Mouse (Mus musculus) liver, embryonic 11.5 days (tissue): ENCODE results near the gene Srsf12. TPM values are rescaled to one million over a fixed set of nuclear protein-coding genes. Genes with fewer than 3 reads are reported as not detected.

Source experiments
- ATAC-seq: fragments of 200-750 bp; cut with Nextera tagmentation; replicated peaks from 2 replicates; pipeline ENCODE4 v1.8.0; 2017; ENCODE audit warnings: moderate number of reproducible peaks, mild to moderate bottlenecking, moderate TSS enrichment, moderate library complexity; ENCODE audit not compliant: low FRiP score
- DNase-seq: peaks from one replicate; pipeline ENCODE4 v3.0.0-alpha.2; 2017; ENCODE audit warnings: low spot score
- H3K27ac ChIP-seq: fragments of 300-500 bp; sonication (generic); 2 replicates; pipeline ENCODE4 v1.5.1; 2014; ENCODE audit warnings: mild to moderate bottlenecking, low read depth, low read length, control low read depth
- H3K27me3 ChIP-seq: fragments of 300-500 bp; sonication (generic); replicated peaks from 2 replicates; pipeline ENCODE4 v1.6.1; 2014; ENCODE audit warnings: low read length, mixed read lengths; ENCODE audit not compliant: control insufficient read depth, insufficient read depth
- H3K36me3 ChIP-seq: fragments of 300-500 bp; sonication (generic); 2 replicates; pipeline ENCODE4 v1.6.1; 2014; ENCODE audit warnings: mild to moderate bottlenecking, low read length, moderate library complexity, mixed read lengths; ENCODE audit not compliant: control insufficient read depth, insufficient read depth
- H3K4me1 ChIP-seq: fragments of 300-500 bp; sonication (generic); replicated peaks from 2 replicates; pipeline ENCODE4 v1.6.1; 2014; ENCODE audit warnings: low read length, mixed read lengths; ENCODE audit not compliant: control insufficient read depth, insufficient read depth
- H3K4me2 ChIP-seq: fragments of 300-500 bp; sonication (generic); 2 replicates; pipeline ENCODE4 v1.6.1; 2014; ENCODE audit warnings: mild to moderate bottlenecking, control low read depth, moderate library complexity
- H3K4me3 ChIP-seq: fragments of 300-500 bp; sonication (generic); 2 replicates; pipeline ENCODE4 v1.5.1; 2014; ENCODE audit warnings: low read depth, low read length, control low read depth
- H3K9ac ChIP-seq: fragments of 300-500 bp; sonication (generic); 2 replicates; pipeline ENCODE4 v1.6.1; 2014; ENCODE audit warnings: low read depth, low read length, control low read depth
- H3K9me3 ChIP-seq: fragments of 300-500 bp; sonication (generic); 2 replicates; pipeline ENCODE4 v1.6.1; 2016; ENCODE audit warnings: low read length, inconsistent platforms, mixed read lengths; ENCODE audit not compliant: control insufficient read depth
- WGBS: fragments of 180-500 bp; shearing (Covaris S2); extraction: QIAGEN DNeasy Blood & Tissue Kit; methylation state at CpG from one replicate; pipeline ENCODE4 v1.1.7; 2014; 5-methylcytosine and 5-hydroxymethylcytosine counted together
- polyA plus RNA-seq: library from polyadenylated mRNA; unstranded; fragments of >200 nt; fragmentation: Nextera tagmentation; extraction: Ambion mirVana; gene quantifications from 2 replicates; pipeline ENCODE4 v1.2.1, GENCODE M21; 2014

Srsf12 gene
- polyA plus RNA-seq, 1 experiment from 2014 or later = 1.6 TPM

- Histone ChIP-seq H3K27me3 (no peaks in the 10 kb centered on the region), H3K4me2 (no peak overlapping the region), H3K9me3 (no peaks in the 10 kb centered on the region), H3K4me3 (no peak overlapping the region), H3K4me1 (no peaks in the 10 kb centered on the region), H3K27ac (no peak overlapping the region), H3K36me3 (no peaks in the 10 kb centered on the region), H3K9ac (no peak overlapping the region)
- no peak for DNase-seq
- 62% methylated on average over 1 of the region's 1 CpGs for WGBS
- ATAC-seq = no peak
Observed at GRCm38 (mm10) chr4:33221847-33222246, 13.1 kb downstream of the Srsf12 start.

- no peak for DNase-seq
- H3K27ac ChIP-seq = no peak overlapping the region
- no peak overlapping the region for H3K9ac ChIP-seq
- WGBS = 64% methylated on average over 7 of the region's 7 CpGs
- no peaks in the 10 kb centered on the region for H3K27me3 ChIP-seq
- no peak overlapping the region for H3K4me3 ChIP-seq
- no peaks in the 10 kb centered on the region for H3K4me1 ChIP-seq
- ATAC-seq = no peak
- no peaks in the 10 kb centered on the region for H3K9me3 ChIP-seq
- H3K36me3 ChIP-seq = no peaks in the 10 kb centered on the region
- H3K4me2 ChIP-seq = no peak overlapping the region
Observed at GRCm38 (mm10) chr4:33224003-33224675, 15.3 kb downstream of the Srsf12 start.

GRCm38 (mm10) chr4:33227164-33227563 is 18.4 kb downstream of the Srsf12 start:
- Histone ChIP-seq H3K4me3 (no peak overlapping the region), H3K4me1 (no peaks in the 10 kb centered on the region), H3K27me3 (no peaks in the 10 kb centered on the region), H3K27ac (no peak overlapping the region), H3K36me3 (no peaks in the 10 kb centered on the region), H3K9ac (no peak overlapping the region), H3K9me3 (no peaks in the 10 kb centered on the region), H3K4me2 (no peak overlapping the region)
- no peak for ATAC-seq
- DNase-seq = no peak
- WGBS = 75% methylated on average over 7 of the region's 7 CpGs

GRCm38 (mm10) chr4:33229639-33230038 is 20.8 kb downstream of the Srsf12 start:
- H3K9ac ChIP-seq = no peak overlapping the region
- WGBS = 58% methylated on average over 4 of the region's 4 CpGs
- ATAC-seq = no peak
- H3K4me1 ChIP-seq = no peaks in the 10 kb centered on the region
- H3K9me3 ChIP-seq = no peaks in the 10 kb centered on the region
- H3K27me3 ChIP-seq = no peaks in the 10 kb centered on the region
- DNase-seq = no peak
- H3K36me3 ChIP-seq = no peaks in the 10 kb centered on the region
- H3K27ac ChIP-seq = no peak overlapping the region
- no peak overlapping the region for H3K4me3 ChIP-seq
- no peak overlapping the region for H3K4me2 ChIP-seq

- Histone ChIP-seq H3K9me3 (no peaks in the 10 kb centered on the region), H3K4me1 (no peaks in the 10 kb centered on the region), H3K27ac (no peak overlapping the region), H3K27me3 (no peaks in the 10 kb centered on the region), H3K4me3 (no peak overlapping the region), H3K36me3 (no peaks in the 10 kb centered on the region), H3K9ac (no peak overlapping the region), H3K4me2 (no peak overlapping the region)
- ATAC-seq (no peak), DNase-seq (no peak)
- 86% methylated on average over 18 of the region's 18 CpGs for WGBS
Observed at GRCm38 (mm10) chr4:33230881-33231280, 22.1 kb downstream of the Srsf12 start.

- peaks cover 14% of the 10 kb centered on the region; the same call in 1 of the 2 replicates for H3K36me3 ChIP-seq
- ATAC-seq = 0 out of 2 replicates have a peak, but pooled peaks have one; percentile 7
- peak overlapping the region; percentile 44 for H3K27ac ChIP-seq
- no peak overlapping the region for H3K4me3 ChIP-seq
- no peak for DNase-seq
- 49% methylated on average over 5 of the region's 5 CpGs for WGBS
- H3K27me3 ChIP-seq = no peaks in the 10 kb centered on the region
- peaks cover 17% of the 10 kb centered on the region for H3K4me1 ChIP-seq
- no peaks in the 10 kb centered on the region for H3K9me3 ChIP-seq
- no peak overlapping the region for H3K4me2 ChIP-seq
- H3K9ac ChIP-seq = no peak overlapping the region
Observed at GRCm38 (mm10) chr4:33242536-33242935, 33.7 kb downstream of the Srsf12 start.

GRCm38 (mm10) chr4:33243016-33243758 is 34.4 kb downstream of the Srsf12 start:
- Histone ChIP-seq H3K27ac (peak overlapping the region; percentile 44; the same call in 1 of the 2 replicates), H3K4me1 (peaks cover 17% of the 10 kb centered on the region), H3K36me3 (peaks cover 14% of the 10 kb centered on the region; the same call in 1 of the 2 replicates), H3K9me3 (no peaks in the 10 kb centered on the region), H3K27me3 (no peaks in the 10 kb centered on the region), H3K9ac (no peak overlapping the region), H3K4me3 (no peak overlapping the region), H3K4me2 (no peak overlapping the region)
- DNase-seq (no peak), ATAC-seq (no peak)
- 58% methylated on average over 12 of the region's 12 CpGs for WGBS

- Histone ChIP-seq H3K27me3 (no peaks in the 10 kb centered on the region), H3K4me1 (peaks cover 18% of the 10 kb centered on the region), H3K27ac (no peak overlapping the region; the same call in 1 of the 2 replicates), H3K4me2 (no peak overlapping the region), H3K9ac (no peak overlapping the region), H3K4me3 (no peak overlapping the region), H3K9me3 (no peaks in the 10 kb centered on the region), H3K36me3 (peaks cover 14% of the 10 kb centered on the region; the same call in 1 of the 2 replicates)
- ATAC-seq (no peak), DNase-seq (no peak)
- WGBS = 83% methylated on average over 4 of the region's 4 CpGs
Observed at GRCm38 (mm10) chr4:33243921-33244320, 35.1 kb downstream of the Srsf12 start.
